In the genomic region with DNA sequence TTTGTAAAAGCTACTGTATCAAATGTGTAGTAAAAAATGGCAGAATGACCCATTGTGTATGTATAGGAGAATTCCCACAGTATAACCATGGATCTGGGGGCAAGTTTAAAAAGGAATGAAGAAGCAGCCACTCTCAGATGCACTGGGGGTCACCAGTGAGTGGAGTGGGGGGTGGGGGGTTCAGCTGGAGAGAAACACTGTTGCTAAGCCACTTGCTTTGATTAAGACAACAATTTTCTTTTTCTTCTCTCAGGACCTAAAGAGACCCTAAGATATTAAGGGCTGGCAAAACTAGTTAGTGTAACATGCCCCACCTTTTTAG, we compare ENCODE assay signal across 27 mouse cellular contexts. TPM values are rescaled to one million over a fixed set of nuclear protein-coding genes. Genes with fewer than 3 reads are reported as not detected.
DNase-seq lines count a peak whose midpoint lies in the region; ATAC-seq and TF ChIP-seq lines count a peak whose summit lies in the region.
"Had no signal": no experiment of that assay in that cellular context is flagged by ENCODE, and none has a peak within 500 bp of the region (broad histone marks: within the 10 kb centered on the region; RNA-seq: fewer than 3 reads in every experiment).

No protein-coding gene starts in this region.

- TF ChIP-seq CTCF in hindbrain, postnatal 0 days (IDR thresholded peaks at IDR 0.05; ENCODE audit: low read depth) = no peak

- no peak overlapping the region for H3K4me2 ChIP-seq in hindbrain, postnatal 0 days (ENCODE audit: low read depth, low read length)
- no peak overlapping the region for H3K4me2 ChIP-seq in midbrain, embryonic 15.5 days
- H3K4me2 ChIP-seq in midbrain, embryonic 13.5 days (replicated peaks) = no peak overlapping the region
- H3K4me2 ChIP-seq: forebrain, embryonic 13.5 days; heart, embryonic 12.5 days; heart, embryonic 15.5 days; hindbrain, embryonic 15.5 days had no signal

- no peak overlapping the region for H3K9ac ChIP-seq in hindbrain, postnatal 0 days (replicated peaks; ENCODE audit: low read length)
- no peak overlapping the region for H3K9ac ChIP-seq in midbrain, embryonic 15.5 days
- H3K9ac ChIP-seq in midbrain, embryonic 13.5 days (replicated peaks) = no peak overlapping the region
- H3K9ac ChIP-seq: forebrain, embryonic 13.5 days; heart, embryonic 12.5 days; heart, embryonic 15.5 days; hindbrain, embryonic 15.5 days had no signal

- H3K4me3 ChIP-seq in hindbrain, embryonic 10.5 days = no peak overlapping the region
- no peak overlapping the region for H3K4me3 ChIP-seq in hindbrain, postnatal 0 days (ENCODE audit: low read length)
- H3K4me3 ChIP-seq in midbrain, embryonic 10.5 days = no peak overlapping the region
- H3K4me3 ChIP-seq in midbrain, embryonic 15.5 days = no peak overlapping the region
- no peak overlapping the region for H3K4me3 ChIP-seq in midbrain, embryonic 13.5 days (replicated peaks)
- H3K4me3 ChIP-seq: forebrain, embryonic 10.5 days; forebrain, embryonic 13.5 days; heart, embryonic 12.5 days; heart, embryonic 15.5 days; hindbrain, embryonic 15.5 days had no signal

- H3K9me3 ChIP-seq in hindbrain, embryonic 10.5 days = no peaks in the 10 kb centered on the region
- no peaks in the 10 kb centered on the region for H3K9me3 ChIP-seq in hindbrain, postnatal 0 days (ENCODE audit: low read length)
- no peaks in the 10 kb centered on the region for H3K9me3 ChIP-seq in midbrain, embryonic 10.5 days (replicated peaks)
- H3K9me3 ChIP-seq in midbrain, embryonic 15.5 days = no peaks in the 10 kb centered on the region
- H3K9me3 ChIP-seq in midbrain, embryonic 13.5 days = no peaks in the 10 kb centered on the region
- H3K9me3 ChIP-seq: forebrain, embryonic 10.5 days; forebrain, embryonic 13.5 days; G1E; heart, embryonic 12.5 days; heart, embryonic 15.5 days; hindbrain, embryonic 15.5 days had no signal

- no peak for DNase-seq in hindbrain, embryonic 10.5 days (ENCODE audit: low spot score)
- no peak for DNase-seq in hindbrain, postnatal 0 days (ENCODE audit: low spot score)
- no peak for DNase-seq in midbrain, embryonic 10.5 days (ENCODE audit: low spot score)
- no peak for DNase-seq in urinary bladder, postnatal 4 days (ENCODE audit: low spot score in 2 of 2)
- DNase-seq: adrenal gland, postnatal 10 days; adrenal gland, postnatal 36 days; B cell, adult 2 months; cerebellum, adult 18-20 months; cerebellum, adult 9-10 months; cerebellum, postnatal 14 days; gastrocnemius, postnatal 10 days; gastrocnemius, postnatal 36 days; heart, postnatal 10 days; heart, postnatal 36 days had no signal

- no peaks in the 10 kb centered on the region for H3K36me3 ChIP-seq in hindbrain, embryonic 10.5 days
- H3K36me3 ChIP-seq in hindbrain, postnatal 0 days (ENCODE audit: insufficient read depth, low read length) = no peaks in the 10 kb centered on the region
- no peaks in the 10 kb centered on the region for H3K36me3 ChIP-seq in midbrain, embryonic 10.5 days
- H3K36me3 ChIP-seq in midbrain, embryonic 15.5 days (replicated peaks) = no peaks in the 10 kb centered on the region
- H3K36me3 ChIP-seq in midbrain, embryonic 13.5 days = no peaks in the 10 kb centered on the region
- H3K36me3 ChIP-seq: forebrain, embryonic 10.5 days; G1E; heart, embryonic 12.5 days; heart, embryonic 15.5 days; hindbrain, embryonic 15.5 days had no signal

- peaks cover 32% of the 10 kb centered on the region for H3K4me1 ChIP-seq in hindbrain, embryonic 10.5 days (replicated peaks)
- no peaks in the 10 kb centered on the region for H3K4me1 ChIP-seq in hindbrain, postnatal 0 days (ENCODE audit: insufficient read depth, low read length)
- H3K4me1 ChIP-seq in midbrain, embryonic 10.5 days = peaks cover 48% of the 10 kb centered on the region
- no peaks in the 10 kb centered on the region for H3K4me1 ChIP-seq in midbrain, embryonic 15.5 days
- H3K4me1 ChIP-seq in midbrain, embryonic 13.5 days (replicated peaks) = peaks cover 13% of the 10 kb centered on the region
- H3K4me1 ChIP-seq: heart, embryonic 12.5 days; heart, embryonic 15.5 days had no signal

- H3K27me3 ChIP-seq in hindbrain, embryonic 10.5 days (ENCODE audit: insufficient read depth, poor library complexity, severe bottlenecking) = no peaks in the 10 kb centered on the region
- no peaks in the 10 kb centered on the region for H3K27me3 ChIP-seq in hindbrain, postnatal 0 days (ENCODE audit: insufficient read depth, low read length)
- H3K27me3 ChIP-seq in midbrain, embryonic 10.5 days (ENCODE audit: low read depth, poor library complexity, severe bottlenecking) = no peaks in the 10 kb centered on the region
- no peaks in the 10 kb centered on the region for H3K27me3 ChIP-seq in midbrain, embryonic 15.5 days (replicated peaks)
- H3K27me3 ChIP-seq in midbrain, embryonic 13.5 days = no peaks in the 10 kb centered on the region
- H3K27me3 ChIP-seq: CH12.LX; forebrain, embryonic 13.5 days; heart, embryonic 12.5 days; heart, embryonic 15.5 days; hindbrain, embryonic 15.5 days; Patski had no signal

- no peak for ATAC-seq in hindbrain, postnatal 0 days
- no peak for ATAC-seq in midbrain, embryonic 15.5 days (replicated peaks)
- peak; percentile 53; the same call in 1 of the 2 replicates for ATAC-seq in midbrain, embryonic 13.5 days
- ATAC-seq: forebrain, embryonic 13.5 days; forebrain, embryonic 16.5 days; intestine, embryonic 16.5 days; Patski had no signal

- H3K27ac ChIP-seq in hindbrain, embryonic 10.5 days = peak overlapping the region; percentile 78
- H3K27ac ChIP-seq in hindbrain, postnatal 0 days = no peak overlapping the region
- H3K27ac ChIP-seq in midbrain, embryonic 10.5 days (replicated peaks) = peak overlapping the region; percentile 64; the same call in 1 of the 2 replicates
- no peak overlapping the region for H3K27ac ChIP-seq in midbrain, embryonic 15.5 days
- peak overlapping the region; percentile 20; the same call in 1 of the 2 replicates for H3K27ac ChIP-seq in midbrain, embryonic 13.5 days
- H3K27ac ChIP-seq: forebrain, embryonic 10.5 days; forebrain, embryonic 13.5 days; heart, embryonic 15.5 days had no signal

RNA-seq across cellular contexts. Expression of gene Lrp2, which starts 12.2 kb away (rescaled TPM):
- polyA plus RNA-seq in hindbrain, embryonic 10.5 days (2016; fragmentation: Nextera tagmentation; extraction: Ambion mirVana) = 1.8 and 2.0 TPM in 2 replicates
- 3.9 and 5.4 TPM in 2 replicates for total RNA-seq in hindbrain, postnatal 0 days (2014; rRNA removed)
- polyA plus RNA-seq in hindbrain, postnatal 0 days (2015; fragmentation: Nextera tagmentation; extraction: Ambion mirVana) = 0.46 and 0.48 TPM in 2 replicates
- polyA plus RNA-seq in midbrain, embryonic 10.5 days (2016; fragmentation: Nextera tagmentation; extraction: Ambion mirVana) = 2.8 and 3.4 TPM in 2 replicates
- polyA plus RNA-seq in midbrain, embryonic 15.5 days (2015; fragmentation: Nextera tagmentation; extraction: Ambion mirVana) = 1.2 TPM in 2 replicates
- 2.2 and 3.7 TPM in 2 replicates for polyA plus RNA-seq in midbrain, embryonic 13.5 days (2015; fragmentation: Nextera tagmentation; extraction: Ambion mirVana)
- total RNA-seq: gastrocnemius, postnatal 36 days; granulocyte monocyte progenitor cell, adult 5-6 weeks had no signal
- polyA plus RNA-seq: G1E had no signal

Comparison
In these comparisons a context has a peak if more than half of its experiments do, and no peak if none do; other contexts are left out.
1. H3K27ac ChIP-seq: peak in hindbrain, embryonic 10.5 days (single experiment), midbrain, embryonic 10.5 days (single experiment) and midbrain, embryonic 13.5 days (single experiment); none in hindbrain, postnatal 0 days (single experiment) and midbrain, embryonic 15.5 days (single experiment).